Mouse (Mus musculus) inflammation-experienced regulatory T-cells, adult 6 months (primary cell): ENCODE data around the gene Ctrb1. TPM values are rescaled to one million over a fixed set of nuclear protein-coding genes. Genes with fewer than 3 reads are reported as not detected.

Experiments
- ATAC-seq: one replicate; pipeline ENCODE4 v1.8.0; 2017
- polyA plus RNA-seq, 3 experiments: library from polyadenylated mRNA; unstranded; fragments of 100-300 nt; shearing (Covaris generic); gene quantifications; one replicate each; pipeline ENCODE4 v1.2.1; 2017

Ctrb1 gene
- polyA plus RNA-seq = not detected

DNA sequence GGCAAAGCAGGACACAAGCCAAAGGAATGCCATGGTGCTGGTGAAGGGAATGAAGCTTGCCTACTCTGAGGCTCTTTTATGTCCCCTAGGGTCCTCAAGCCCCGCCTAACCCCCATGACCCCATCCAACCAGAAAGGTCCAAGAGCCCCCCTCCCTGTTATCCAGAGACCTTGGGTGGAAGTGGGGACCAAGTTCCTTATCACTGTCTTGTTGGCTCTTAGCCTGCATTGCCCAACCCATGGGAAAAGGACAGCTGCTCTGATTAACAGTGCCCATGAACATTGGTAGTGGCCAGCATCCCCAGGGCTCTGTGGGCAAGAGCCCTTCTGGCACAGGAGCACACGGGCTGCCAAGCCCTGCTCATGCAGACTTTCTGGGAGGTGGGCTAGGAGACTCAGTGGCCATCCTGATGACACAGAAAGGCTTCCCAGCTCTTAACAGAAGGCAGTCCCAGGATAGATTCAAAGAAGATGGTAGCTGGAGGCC lies at the start of gene Ctrb1:
Gene Ctrb1 (minus strand): TSS at position 51 of the 486 bp plus-strand sequence.
- no peak for ATAC-seq

DNA sequence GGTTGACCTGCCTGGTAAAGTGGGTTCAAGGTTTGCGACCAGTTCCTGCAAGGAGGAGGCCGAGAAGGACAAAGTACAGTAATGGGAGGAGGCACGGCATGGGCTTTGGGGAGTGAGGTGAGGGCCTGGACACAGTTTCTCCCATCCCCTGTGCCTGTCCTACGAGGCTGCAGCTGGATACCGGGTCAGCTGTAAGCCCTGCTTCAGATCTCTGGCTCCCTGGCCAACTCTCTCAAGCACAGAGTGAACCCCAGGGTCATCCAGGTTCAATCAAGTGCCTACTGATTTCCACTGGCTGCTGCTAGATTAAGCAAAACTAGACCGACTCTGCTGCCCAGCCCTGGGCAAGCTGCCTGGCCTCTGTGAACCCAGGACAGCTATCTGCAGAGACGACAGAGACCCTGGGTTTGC lies 49.5 kb upstream of the Ctrb1 start:
- no peak for ATAC-seq

DNA sequence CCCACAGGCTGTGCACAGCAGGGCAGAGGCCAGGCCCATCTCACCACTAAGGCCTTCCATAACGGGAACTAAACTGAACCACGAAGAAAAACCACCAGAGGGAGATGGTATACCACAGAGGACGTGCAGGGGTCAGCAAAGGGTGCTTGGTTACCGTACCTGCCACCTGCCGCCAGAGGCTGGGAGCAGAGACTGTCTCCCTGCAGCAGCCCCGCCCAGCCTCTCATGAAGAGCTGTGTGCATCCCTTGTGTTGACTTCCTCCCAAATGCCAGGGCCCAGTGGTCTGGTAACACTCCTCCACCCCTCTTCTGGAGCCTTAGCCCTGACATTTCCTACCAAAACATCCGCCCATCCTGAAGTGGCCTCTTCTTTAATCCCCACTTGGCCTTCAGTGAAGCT lies 48.8 kb upstream of the Ctrb1 start:
- no peak for ATAC-seq

DNA sequence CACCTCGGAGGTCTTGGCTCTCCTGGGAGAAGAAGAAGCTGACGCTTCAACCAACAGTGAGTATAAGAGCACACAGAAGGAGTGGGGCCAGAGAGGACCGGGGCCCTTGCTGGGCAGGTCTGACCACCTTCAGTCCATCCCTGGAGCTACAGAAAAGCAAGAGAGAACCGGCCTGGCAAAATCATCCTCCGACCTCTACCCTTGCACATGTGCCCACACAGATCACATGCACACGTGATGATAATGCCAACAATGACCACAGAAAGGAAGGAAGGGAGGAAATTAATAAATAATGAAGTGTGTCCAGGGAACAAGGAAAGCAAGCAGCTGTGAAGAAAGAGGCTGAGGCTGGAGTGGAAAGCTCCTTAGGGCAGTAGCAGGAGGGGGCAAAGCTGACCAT lies 48.1 kb upstream of the Ctrb1 start:
- ATAC-seq = no peak

DNA sequence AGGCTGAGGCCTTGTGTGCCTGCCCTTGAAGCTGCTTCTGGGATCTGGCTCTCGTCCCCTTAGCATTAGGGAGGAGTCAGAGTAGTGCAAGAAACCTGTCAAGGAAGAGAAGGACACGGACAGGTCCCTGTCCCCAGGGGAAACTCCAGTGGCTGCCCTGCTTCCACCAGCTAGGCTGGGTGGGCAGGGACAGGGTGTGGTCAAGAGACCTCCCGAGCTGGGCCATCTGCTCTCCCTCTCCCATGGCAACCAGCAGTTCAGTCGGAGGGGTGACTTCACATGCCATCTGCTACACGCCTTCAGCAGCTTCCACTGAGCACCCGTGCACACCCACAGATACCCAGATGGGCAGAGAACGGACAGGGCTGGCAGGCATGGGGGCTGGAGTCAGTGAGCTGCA lies 45.5 kb upstream of the Ctrb1 start:
- no peak for ATAC-seq

DNA sequence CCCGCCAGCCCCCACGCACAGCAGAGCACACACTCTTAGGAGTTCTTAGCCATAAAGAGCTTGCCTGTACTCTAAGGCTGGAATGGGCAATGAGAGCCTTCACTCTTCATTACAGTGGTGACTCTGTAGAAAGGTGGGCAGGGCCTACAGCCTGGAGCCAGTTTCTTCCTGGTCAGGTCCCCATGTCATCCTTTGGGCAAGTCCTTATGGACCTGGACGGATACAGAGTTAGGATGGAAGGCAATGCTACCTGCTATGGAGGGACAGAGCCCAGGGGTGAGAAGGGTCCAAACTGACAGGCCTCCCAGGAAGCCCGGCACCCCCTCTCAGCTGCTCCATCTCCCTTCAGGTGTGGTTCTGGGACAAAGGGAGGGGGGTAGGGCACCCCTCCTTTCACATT lies 45.0 kb upstream of the Ctrb1 start:
- no peak for ATAC-seq

DNA sequence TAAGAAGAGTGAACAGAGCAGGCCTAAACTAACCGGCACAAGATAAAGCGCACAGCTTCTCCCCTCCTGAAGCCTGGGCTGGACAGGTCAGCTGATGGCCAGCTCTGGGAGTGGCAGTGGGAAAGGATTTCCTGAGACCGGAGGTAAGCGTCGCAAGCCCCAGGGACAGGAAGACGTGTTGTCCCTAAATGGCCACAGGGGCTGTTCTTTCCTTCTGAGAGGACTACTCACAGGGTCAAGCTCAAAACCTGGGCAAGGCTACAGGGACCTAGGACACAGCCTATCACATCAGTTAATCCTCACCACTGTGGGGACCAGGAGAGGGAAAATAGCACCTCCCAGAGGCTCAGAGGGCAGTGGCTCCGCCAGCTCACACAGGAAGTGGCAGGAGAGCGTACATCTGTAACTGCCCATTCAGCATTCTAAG lies 44.5 kb upstream of the Ctrb1 start:
- no peak for ATAC-seq

DNA sequence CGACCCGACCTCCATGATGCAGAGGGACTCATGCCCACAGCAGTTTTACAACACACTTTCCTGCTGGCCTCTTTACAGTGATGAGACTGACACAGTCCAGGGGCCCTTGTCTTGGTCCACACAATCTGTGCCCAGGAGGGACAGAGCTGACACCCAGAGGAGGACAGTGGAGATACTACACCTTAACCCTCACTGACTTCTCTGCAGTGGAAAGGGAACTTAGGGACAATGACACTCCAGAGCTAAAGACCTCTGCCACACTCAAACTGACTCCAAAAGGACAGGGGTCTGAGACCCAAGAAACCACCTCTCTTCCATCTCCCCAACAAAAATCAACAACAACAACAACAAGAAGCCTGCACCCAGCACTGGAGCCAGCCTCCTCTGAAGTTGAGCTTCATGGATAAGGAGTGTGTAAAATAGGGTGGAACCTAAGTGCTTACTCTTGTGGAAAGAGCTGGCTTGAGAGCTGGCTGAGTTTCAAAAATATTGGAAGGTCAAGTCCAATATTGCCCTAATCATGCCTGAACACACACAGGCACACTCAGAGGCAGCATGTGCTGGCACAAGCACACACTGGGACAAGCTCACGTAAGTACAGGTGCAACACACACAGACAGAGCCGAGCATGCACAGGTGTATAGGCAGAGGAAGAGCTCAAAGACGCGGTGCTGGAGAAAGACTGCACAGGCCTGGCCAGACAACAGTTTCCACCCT lies 43.6 kb upstream of the Ctrb1 start:
- no peak for ATAC-seq

DNA sequence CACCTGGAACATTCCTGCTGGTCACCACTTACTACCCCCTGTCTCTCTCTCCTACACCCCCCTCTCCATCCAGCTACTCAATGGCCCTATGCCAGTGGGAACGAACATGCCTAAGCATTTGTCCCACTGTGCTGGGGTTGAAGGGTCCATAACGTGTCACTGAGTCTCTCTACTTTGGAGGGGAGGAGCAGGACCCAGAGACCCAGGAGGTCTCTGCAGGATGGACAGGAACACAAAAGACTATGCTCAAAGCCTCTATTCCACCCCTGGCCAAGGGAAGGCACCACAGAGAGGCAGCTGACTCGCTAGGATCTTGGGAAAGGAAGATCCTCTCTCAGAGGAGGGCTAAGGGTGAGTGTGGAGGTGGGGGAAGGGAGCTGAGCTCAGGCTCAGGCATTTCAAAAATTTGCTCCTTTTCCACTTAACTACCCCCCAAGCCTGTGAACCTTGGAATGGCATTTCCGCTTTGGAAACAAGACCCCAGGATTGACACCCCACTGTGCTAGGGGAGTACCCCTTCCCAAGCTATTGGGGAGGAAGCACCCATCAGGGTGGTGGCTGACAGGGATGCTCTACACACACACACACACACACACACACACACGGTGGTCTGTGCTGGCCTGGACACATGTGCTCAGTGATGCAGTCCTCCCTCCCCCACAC lies 42.9 kb upstream of the Ctrb1 start:
- ATAC-seq = no peak

DNA sequence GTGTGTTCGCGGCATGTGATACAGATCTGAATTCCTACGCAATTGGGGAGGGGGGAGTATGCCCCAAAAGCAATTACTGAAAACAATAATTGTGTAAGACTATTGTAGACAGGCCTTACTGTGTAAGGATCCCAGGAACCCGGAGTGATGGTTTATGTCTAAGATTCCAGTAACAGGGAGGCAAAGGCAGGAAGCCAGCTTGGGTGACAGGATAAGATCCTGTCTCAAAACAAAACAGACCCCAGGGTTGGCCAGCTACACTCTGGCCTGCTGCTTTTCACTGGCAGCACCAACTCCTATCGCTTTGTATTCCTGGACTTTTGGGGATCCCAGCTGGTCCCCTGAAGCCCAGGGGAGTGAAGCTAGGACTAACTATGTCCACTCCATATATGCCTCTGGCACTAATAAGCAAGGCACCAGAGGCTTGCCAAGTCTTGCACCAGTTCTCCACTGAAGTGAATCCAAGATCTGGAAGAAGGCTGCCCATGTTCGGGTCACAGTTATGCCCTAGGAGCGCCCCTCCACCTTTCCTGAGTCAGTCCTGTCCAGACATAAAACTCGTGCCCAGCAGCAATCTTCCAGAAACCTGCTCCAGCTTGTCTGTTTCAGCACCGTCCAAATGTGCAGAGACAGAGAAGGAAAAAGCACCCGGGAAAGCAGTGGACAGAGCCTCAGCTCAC lies 41.7 kb upstream of the Ctrb1 start:
- ATAC-seq = no peak

DNA sequence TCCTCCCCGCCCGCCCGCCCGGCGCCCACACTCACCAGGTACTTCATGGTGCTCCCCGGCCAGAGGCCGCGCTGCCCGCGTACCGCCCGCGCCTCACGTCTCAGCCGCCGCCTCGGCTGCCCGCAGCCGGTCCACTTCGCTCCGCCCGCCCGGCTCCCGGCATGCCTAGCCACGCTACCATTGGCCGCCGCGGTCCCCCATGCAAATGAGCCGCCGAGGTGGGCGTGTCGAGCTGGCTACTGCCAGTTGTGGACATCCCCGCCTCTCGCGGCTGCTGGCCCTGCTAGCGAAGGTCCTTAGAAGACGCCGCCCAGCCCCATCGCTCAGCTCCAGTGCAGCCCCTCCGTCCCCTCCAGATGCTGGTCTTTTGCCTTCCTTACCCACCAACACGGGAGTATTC lies 41.2 kb upstream of the Ctrb1 start:
- ATAC-seq = peak; percentile 98

DNA sequence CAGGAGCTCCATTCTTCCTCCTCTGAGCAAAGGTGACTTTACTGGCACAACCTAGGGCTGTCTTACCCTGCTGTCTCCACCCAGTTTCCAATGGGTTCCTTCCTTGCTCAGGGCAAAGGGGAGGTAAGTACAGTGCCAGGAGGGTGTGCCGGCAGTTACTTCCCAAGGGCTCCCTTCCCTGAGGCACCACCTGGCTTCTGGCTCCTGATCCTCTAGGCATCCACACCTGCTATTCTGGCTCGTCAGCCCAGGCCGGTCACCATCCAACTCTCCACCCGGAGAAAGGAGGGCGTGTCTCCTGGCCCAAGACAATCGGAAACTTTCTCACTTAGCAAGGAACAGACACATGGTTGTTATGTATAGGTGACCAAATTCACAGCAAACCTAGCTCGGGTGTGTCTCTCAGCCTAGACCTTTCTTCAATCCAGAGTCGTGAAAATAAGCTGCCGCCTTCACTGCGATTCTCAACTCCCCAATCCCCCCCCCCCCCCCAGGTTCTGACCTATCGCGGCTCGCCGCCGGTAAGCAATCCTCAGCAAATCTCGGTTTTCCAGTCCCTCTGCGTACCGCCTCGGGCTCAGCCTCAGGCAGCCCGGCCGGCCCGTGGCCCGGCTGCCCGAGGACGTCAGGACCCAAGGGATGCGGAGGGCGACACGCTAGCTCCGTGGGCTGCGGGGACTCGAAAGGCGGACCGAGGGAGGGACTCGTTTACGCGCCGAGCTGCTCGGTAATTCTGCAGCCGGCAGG lies 40.6 kb upstream of the Ctrb1 start:
- ATAC-seq = no peak

DNA sequence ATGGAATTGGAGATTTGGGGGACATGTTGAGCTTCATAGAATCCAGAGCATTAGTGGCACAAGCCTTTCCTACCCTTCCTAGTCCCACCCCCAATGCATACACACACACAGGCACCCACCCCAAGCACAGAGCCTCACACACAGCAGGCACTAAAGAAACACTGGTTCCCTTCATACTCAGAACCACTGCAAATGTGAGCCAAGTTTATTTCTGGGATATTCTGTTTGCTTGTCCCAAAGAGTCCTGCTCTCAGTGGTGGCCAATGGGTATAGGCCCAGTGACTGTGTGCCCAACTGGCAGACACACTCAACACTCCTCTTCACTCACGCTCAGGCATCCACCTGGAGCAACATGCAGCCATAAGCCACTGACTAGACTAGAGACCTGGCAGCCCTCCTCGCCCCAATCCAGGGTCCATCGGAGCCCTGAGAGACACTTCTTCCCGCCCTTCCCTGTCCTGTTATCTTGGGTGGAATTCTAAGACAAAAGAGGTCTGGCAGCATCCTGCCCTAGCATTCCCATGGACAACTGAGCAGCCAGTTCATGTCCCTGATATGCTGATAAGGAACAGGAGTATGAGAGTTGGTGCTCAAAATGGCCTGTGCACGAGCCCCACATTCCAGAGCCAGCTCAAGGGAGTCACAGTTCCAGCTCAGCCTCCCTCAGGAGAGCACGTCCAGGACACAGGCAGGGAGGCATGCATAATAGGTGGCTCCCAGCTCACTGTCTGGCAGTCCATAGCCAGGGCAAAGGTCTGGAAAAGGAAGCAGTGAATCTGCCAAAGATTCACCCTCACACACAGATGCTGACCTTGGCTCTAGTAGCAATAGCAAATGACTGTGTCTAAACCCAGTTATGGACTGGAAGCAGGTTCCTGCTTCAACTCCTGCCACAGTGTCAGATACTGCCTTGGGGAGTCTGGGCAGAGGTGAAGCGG lies 38.7 kb upstream of the Ctrb1 start:
- no peak for ATAC-seq

DNA sequence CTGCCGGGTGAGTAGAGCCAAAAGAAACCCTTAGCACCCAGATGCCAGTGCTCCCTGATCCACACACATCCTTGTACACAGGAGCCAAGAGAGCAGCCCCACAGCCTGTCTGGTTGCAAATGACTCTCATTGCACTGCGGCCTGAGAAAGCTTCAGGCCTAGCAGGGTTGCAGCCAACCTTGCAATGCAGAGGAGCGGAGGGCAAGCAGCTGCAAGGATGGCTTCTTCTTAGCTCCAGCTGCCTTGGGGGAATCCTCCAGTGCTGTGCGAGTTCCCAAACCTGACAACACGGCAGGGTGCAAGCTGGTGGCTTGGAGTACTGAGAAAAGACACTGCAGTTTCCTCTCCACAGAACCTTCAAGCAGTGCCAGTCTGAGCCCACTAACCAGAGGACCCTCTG lies 37.7 kb upstream of the Ctrb1 start:
- no peak for ATAC-seq

DNA sequence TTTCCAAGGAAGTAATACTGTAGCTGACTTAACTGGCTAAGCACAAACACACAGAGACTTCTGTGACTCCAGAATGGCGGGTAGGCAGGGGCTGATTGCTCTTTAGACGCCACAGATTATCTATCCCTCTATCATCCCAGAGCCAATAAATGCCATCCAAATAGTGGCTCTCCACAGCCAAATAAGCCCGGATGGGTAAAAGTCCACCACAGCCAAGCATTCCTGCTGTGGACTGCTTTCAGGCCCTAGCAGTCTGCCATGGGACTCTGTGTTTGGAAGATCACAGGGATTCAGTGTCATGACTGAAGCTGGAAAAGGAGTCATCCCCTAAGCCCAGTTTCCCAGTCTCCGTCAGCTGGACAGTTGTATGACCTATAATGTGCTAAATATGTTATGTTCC lies 36.7 kb upstream of the Ctrb1 start:
- no peak for ATAC-seq

DNA sequence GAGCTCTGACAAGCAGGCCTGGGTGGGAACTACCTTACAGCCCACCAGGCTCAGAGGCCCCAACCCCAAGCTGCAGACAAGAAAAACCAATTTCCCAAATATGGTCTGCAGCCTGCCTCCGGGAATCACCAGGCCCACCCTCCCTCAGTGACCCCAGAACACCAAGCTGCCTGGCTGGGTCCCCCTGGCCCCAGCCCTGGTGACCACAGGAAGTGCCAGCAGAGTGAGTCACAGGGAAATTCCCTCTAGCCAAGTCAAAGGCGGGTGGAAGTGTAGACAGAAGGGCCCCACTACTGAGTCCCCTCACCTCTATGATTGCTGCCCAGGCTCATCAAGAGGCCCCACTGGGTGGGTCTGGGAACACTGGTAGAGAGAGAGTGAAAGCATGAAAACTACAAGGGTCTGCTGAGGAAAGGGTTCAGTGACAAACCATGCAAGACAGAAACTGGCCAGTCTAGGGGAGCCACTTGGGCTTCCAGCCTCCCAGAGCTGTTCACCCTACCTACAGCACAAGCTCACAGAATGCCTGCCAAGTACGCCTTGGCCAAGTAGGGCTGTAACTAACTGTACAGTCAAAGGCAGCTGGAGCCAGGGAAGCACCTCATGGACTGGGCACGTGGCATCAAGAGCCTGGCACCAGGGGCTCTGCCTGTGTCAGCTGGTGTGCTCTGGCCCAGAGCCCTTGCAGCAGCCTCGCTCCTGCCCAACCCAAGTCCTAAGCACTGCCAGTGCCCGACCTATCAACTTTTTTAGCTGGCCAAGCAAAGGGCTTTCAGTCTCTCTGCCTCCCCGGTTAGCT lies 35.5 kb upstream of the Ctrb1 start:
- no peak for ATAC-seq

DNA sequence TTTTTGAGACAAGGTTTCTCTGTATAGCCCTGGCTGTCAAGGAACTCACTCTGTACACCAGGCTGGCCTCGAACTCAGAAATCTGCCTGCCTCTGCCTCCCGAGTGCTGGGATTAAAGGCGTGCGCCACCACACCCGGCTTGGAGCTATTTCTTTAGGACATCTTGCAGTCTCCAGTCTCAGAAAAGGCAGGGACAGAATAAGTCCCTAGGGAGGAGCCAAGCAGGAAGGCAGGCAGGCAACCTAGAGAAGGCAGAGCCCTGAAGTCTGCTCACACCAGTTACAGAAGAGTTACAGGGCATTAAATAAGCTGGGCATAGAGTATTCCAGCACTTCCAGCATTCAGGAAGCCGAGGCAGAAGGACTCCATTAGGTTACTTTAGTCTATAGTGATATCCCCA lies 34.5 kb upstream of the Ctrb1 start:
- no peak for ATAC-seq

DNA sequence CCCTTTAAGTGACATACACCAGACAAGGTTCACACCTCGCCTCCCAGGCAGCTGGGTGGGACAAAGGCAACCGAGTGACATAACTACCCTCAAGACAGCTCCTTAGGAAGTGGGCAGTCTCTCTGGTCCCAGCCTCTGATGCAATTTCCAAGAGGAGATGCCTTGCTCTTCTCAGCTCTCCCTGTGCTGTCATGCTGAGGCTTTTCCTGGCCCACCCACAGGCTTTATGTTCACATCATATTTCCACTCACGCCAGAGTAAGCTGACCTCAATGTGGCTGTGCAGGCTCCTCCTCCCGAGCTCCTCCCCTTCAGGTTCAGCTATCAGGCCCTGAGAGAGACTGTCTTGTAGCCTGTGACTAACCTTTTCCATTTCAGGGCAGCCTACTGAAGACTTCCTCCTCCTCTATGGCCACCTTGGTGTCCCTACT lies 29.3 kb upstream of the Ctrb1 start:
- peak; percentile 28 for ATAC-seq

DNA sequence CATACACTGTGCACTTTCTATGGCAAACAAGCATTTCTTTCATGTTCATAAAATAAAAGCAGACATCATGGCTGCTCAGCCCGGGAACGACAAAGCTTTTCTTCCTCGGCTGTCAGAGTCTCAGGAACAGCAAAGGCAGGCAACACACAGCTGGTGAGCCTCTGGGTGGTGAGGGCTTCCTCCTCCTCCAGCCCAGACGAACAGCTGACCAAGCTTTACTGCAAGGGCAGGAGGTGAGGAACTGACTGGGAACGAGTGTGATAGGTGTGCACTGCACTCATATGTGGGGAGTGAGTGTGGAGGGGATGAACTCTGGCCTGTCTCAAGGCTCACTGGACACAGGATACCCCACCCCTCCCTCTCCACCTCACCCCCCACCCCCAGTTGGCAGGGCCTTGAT lies 28.1 kb upstream of the Ctrb1 start:
- no peak for ATAC-seq

DNA sequence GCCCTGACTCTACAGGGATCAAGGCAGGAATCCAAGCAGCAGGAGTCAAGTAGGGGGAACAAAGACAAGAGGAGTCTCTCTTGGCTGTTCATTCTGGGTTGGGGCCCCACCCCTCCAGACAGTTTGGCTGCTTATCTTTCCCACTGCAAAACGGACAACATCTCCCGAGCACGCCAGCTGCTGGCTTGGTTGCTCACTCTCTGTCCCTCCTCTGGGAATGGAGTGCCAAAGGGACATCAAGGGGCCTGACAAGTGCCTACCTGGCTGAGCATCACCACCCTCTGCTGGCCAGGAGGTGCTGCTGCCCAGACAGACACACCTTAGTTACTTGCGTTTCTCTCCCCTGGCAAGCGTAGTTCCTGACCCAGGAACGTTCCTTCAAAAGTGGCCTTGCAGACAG lies 27.1 kb upstream of the Ctrb1 start:
- no peak for ATAC-seq

DNA sequence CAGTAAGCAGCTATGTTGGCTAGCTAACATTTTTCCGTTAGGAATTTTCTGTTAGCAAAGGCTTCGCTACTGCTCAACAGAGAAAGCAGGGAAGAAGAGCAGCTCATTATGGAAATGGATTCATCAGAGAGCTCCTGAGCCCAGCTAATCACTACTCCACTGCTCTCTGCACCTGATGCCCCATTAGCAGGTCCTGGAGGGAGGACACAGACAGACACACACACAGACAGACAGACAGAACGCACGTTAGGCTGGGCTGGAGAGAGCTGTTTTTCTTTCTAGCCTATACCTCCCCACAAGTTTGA lies 26.6 kb upstream of the Ctrb1 start:
- ATAC-seq = no peak
